Mouse (Mus musculus) hindbrain, postnatal 0 days (tissue): ENCODE results near the gene Ppm1b. TPM values are rescaled to one million over a fixed set of nuclear protein-coding genes. Genes with fewer than 3 reads are reported as not detected.

Experiments
- ATAC-seq: fragments of 200-750 bp; cut with Nextera tagmentation; 2 replicates; pipeline ENCODE4 v1.8.0; 2017; ENCODE audit warnings: mild to moderate bottlenecking, moderate TSS enrichment, moderate library complexity
- DNase-seq: peaks from one replicate; pipeline ENCODE4 v3.0.0-alpha.2; 2015; ENCODE audit warnings: low spot score
- H3K27ac ChIP-seq: fragments of 300-500 bp; sonication (generic); 2 replicates; pipeline ENCODE4 v1.5.1; 2014; ENCODE audit warnings: mild to moderate bottlenecking
- H3K27me3 ChIP-seq: fragments of 300-500 bp; sonication (generic); 2 replicates; pipeline ENCODE4 v1.6.1; 2014; ENCODE audit warnings: low read length, mixed read lengths; ENCODE audit not compliant: insufficient read depth
- H3K36me3 ChIP-seq: fragments of 300-500 bp; sonication (generic); 2 replicates; pipeline ENCODE4 v1.6.1; 2014; ENCODE audit warnings: low read length, mixed read lengths; ENCODE audit not compliant: insufficient read depth
- H3K4me1 ChIP-seq: fragments of 300-500 bp; sonication (generic); 2 replicates; pipeline ENCODE4 v1.6.1; 2014; ENCODE audit warnings: antibody characterized with exemption, low read length, mixed read lengths; ENCODE audit not compliant: insufficient read depth
- H3K4me2 ChIP-seq: fragments of 300-500 bp; sonication (generic); 2 replicates; pipeline ENCODE4 v1.6.1; 2014; ENCODE audit warnings: low read depth, mild to moderate bottlenecking, low read length, moderate library complexity, mixed read lengths
- H3K4me3 ChIP-seq: fragments of 300-500 bp; sonication (generic); 2 replicates; pipeline ENCODE4 v1.5.1; 2014; ENCODE audit warnings: low read length
- H3K9ac ChIP-seq: fragments of 300-500 bp; sonication (generic); replicated peaks from 2 replicates; pipeline ENCODE4 v1.6.1; 2014; ENCODE audit warnings: mild to moderate bottlenecking, low read length, moderate library complexity, mixed read lengths
- H3K9me3 ChIP-seq: fragments of 300-500 bp; sonication (generic); 2 replicates; pipeline ENCODE4 v1.6.1; 2016; ENCODE audit warnings: low read length, mixed read lengths
- CTCF ChIP-seq: IDR thresholded peaks from 2 replicates; pipeline ENCODE4 v1.5.1; 2016; ENCODE audit warnings: antibody characterized with exemption, control low read depth, low read depth
- WGBS: fragments of 180-500 bp; shearing (Covaris S2); extraction: QIAGEN DNeasy Blood & Tissue Kit; methylation state at CpG from one replicate; pipeline ENCODE4 v1.1.7; 2014; 5-methylcytosine and 5-hydroxymethylcytosine counted together
- polyA plus RNA-seq: library from polyadenylated mRNA; unstranded; fragments of >200 nt; fragmentation: Nextera tagmentation; extraction: Ambion mirVana; gene quantifications from 2 replicates; pipeline ENCODE4 v1.2.1, GENCODE M21; 2015
- total RNA-seq: library from RNA; depleted of rRNA; stranded (reverse); fragments of >200 nt; gene quantifications from 2 replicates; pipeline ENCODE4 v1.2.3, GENCODE M21; 2014

The Ppm1b gene
- total and polyA plus RNA-seq, 2 experiments from 2014 or later: 49.1 to 61.8 TPM

GRCm38 (mm10) chr17:84942358-84943032, 14.0 kb upstream of the Ppm1b start:
- TF ChIP-seq CTCF: no peak
- no peaks in the 10 kb centered on the region for H3K36me3 ChIP-seq
- 89% methylated on average over 10 of the region's 10 CpGs for WGBS
- H3K4me1 ChIP-seq: no peaks in the 10 kb centered on the region
- no peak overlapping the region for H3K4me3 ChIP-seq
- H3K27ac ChIP-seq: no peak overlapping the region
- DNase-seq (no peak), ATAC-seq (no peak)
- H3K9ac ChIP-seq: no peak overlapping the region
- no peak overlapping the region for H3K4me2 ChIP-seq
- no peaks in the 10 kb centered on the region for H3K27me3 ChIP-seq
- no peaks in the 10 kb centered on the region for H3K9me3 ChIP-seq

- Histone ChIP-seq H3K9ac (no peak overlapping the region), H3K4me1 (no peaks in the 10 kb centered on the region), H3K9me3 (no peaks in the 10 kb centered on the region), H3K27ac (no peak overlapping the region), H3K4me3 (no peak overlapping the region), H3K36me3 (no peaks in the 10 kb centered on the region), H3K4me2 (no peak overlapping the region), H3K27me3 (no peaks in the 10 kb centered on the region)
- DNase-seq: no peak
- no peak for ATAC-seq
- WGBS: 61% methylated on average over 2 of the region's 2 CpGs
- no peak for TF ChIP-seq CTCF
Observed at GRCm38 (mm10) chr17:84943033-84943393, 13.5 kb upstream of the Ppm1b start.

DNA sequence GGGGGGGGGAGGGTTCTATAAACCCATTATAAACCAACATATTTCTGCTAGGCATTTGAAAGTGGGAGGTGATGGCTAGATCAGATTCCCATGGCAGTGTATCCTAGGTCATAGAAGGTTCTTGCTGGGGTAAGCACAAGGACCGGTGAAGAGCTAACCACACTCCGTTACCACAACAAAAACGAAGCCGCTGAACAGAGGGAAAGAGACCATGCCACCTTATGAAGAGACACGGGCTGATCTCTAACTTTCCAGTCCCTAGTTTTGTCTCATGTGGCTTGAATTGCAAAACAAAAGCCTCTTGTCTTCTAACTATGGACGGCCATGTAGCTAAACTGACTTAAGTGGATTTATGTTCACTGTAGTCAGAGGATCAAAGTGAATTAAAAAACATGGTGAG, 12.2 kb upstream of the Ppm1b start:
- no peak overlapping the region for H3K4me2 ChIP-seq
- no peak overlapping the region for H3K27ac ChIP-seq
- H3K4me1 ChIP-seq: no peaks in the 10 kb centered on the region
- H3K9me3 ChIP-seq: no peaks in the 10 kb centered on the region
- no peak for TF ChIP-seq CTCF
- no peak overlapping the region for H3K9ac ChIP-seq
- H3K27me3 ChIP-seq: no peaks in the 10 kb centered on the region
- ATAC-seq (no peak), DNase-seq (no peak)
- 90% methylated on average over 6 of the region's 6 CpGs for WGBS
- H3K4me3 ChIP-seq: no peak overlapping the region
- no peaks in the 10 kb centered on the region for H3K36me3 ChIP-seq

- 98% methylated on average over 5 of the region's 5 CpGs for WGBS
- DNase-seq: no peak
Observed at GRCm38 (mm10) chr17:84952521-84952920, 4.0 kb upstream of the Ppm1b start.

DNA sequence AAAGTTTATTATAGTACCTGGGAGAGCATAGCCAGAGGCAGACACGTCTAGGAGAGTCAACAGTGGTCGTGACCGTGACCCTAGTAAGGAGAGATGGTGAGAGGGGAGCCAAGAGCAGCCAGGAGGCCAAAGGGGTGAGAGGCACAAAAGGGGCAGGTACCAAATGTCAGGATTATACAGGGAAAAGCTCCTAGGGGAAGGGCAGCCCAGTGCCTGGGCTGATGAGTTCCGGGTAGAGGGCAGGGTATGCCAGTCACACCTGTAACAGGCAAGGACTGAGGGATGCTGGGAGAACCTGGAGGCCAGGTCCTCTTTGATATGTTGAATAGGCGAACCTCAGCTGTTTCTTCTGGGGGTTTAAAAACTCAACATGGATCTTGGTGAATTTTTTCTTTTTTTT, 2.8 kb upstream of the Ppm1b start:
- WGBS: 85% methylated on average over 5 of the region's 5 CpGs
- Histone ChIP-seq H3K4me3 (no peak overlapping the region), H3K27me3 (no peaks in the 10 kb centered on the region), H3K4me2 (no peak overlapping the region), H3K4me1 (peaks cover 4% of the 10 kb centered on the region; the same call in 1 of the 2 replicates), H3K36me3 (no peaks in the 10 kb centered on the region), H3K9me3 (no peaks in the 10 kb centered on the region), H3K9ac (no peak overlapping the region), H3K27ac (no peak overlapping the region)
- TF ChIP-seq CTCF: no peak
- ATAC-seq: no peak
- DNase-seq: no peak

More at GRCm38 (mm10) chr17:84952521-84952920, 4.0 kb upstream of the Ppm1b start:
- TF ChIP-seq CTCF: no peak
- Histone ChIP-seq H3K4me2 (no peak overlapping the region), H3K4me3 (no peak overlapping the region), H3K9ac (no peak overlapping the region), H3K27me3 (no peaks in the 10 kb centered on the region), H3K36me3 (no peaks in the 10 kb centered on the region), H3K9me3 (no peaks in the 10 kb centered on the region), H3K4me1 (peaks cover 4% of the 10 kb centered on the region; the same call in 1 of the 2 replicates), H3K27ac (no peak overlapping the region)
- ATAC-seq: no peak

GRCm38 (mm10) chr17:84954881-84955280, 1.7 kb upstream of the Ppm1b start:
- Histone ChIP-seq H3K4me1 (peaks cover 15% of the 10 kb centered on the region; the same call in 1 of the 2 replicates), H3K4me3 (no peak overlapping the region), H3K27ac (no peak overlapping the region), H3K9ac (no peak overlapping the region), H3K36me3 (no peaks in the 10 kb centered on the region), H3K27me3 (no peaks in the 10 kb centered on the region), H3K9me3 (no peaks in the 10 kb centered on the region), H3K4me2 (no peak overlapping the region)
- ATAC-seq: no peak
- no peak for DNase-seq
- TF ChIP-seq CTCF: no peak
- 88% methylated on average over 5 of the region's 5 CpGs for WGBS

DNA sequence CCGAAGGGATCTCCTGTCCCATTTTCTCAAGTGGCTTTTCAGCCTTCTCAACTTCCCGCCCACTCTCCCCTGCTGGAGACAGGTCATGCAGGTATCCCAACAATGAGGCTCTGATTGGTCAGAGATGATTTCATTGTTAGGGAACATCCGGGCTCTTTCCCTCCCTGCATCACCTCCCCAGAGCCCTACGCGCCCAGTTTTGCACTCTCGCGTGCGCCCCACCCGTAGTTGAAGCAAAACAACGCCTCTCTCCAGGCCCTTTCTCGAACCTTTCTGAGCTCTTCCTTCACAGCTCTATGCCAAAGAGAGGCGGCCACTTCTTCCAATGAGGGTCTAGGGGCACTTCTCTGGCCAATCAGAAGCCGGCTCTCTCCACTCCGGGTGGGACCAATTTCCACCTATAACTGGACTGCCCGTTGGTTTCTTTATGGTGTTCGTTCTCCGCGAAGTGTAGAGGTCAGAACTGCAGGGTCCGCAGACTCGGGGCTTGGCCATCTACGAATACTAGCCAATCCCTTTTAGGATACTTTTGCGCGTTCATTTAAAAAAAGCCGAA, 468 bp downstream of the Ppm1b start:
- Histone ChIP-seq H3K9ac (peak overlapping the region; percentile 51), H3K9me3 (no peaks in the 10 kb centered on the region), H3K4me1 (peaks cover 22% of the 10 kb centered on the region; the same call in 1 of the 2 replicates), H3K4me2 (peak overlapping the region; percentile 75), H3K36me3 (no peaks in the 10 kb centered on the region), H3K27ac (peak overlapping the region; percentile 88), H3K4me3 (peak overlapping the region; percentile 73), H3K27me3 (no peaks in the 10 kb centered on the region)
- DNase-seq: peak; percentile 95
- TF ChIP-seq CTCF: peak; percentile 50
- ATAC-seq: peak; percentile 91
- under 1% methylated on average over 24 of the region's 24 CpGs for WGBS
